Mouse (Mus musculus): Measurements from ENCODE around the gene Rpl18. TPM values are rescaled to one million over a fixed set of nuclear protein-coding genes. Genes with fewer than 3 reads are reported as not detected.
A peak's percentile ranks its signal among the peaks of the same experiment; 100 is the strongest.

Rpl18 gene
- polyA plus RNA-seq, 1 experiment = 3,224 TPM

GRCm38 (mm10) chr7:45678513-45678912 is 36.7 kb upstream of the Rpl18 start:
- TF ChIP-seq E2F4 (IDR thresholded peaks at IDR 0.05; ENCODE audit: insufficient read depth) = no peak

DNA sequence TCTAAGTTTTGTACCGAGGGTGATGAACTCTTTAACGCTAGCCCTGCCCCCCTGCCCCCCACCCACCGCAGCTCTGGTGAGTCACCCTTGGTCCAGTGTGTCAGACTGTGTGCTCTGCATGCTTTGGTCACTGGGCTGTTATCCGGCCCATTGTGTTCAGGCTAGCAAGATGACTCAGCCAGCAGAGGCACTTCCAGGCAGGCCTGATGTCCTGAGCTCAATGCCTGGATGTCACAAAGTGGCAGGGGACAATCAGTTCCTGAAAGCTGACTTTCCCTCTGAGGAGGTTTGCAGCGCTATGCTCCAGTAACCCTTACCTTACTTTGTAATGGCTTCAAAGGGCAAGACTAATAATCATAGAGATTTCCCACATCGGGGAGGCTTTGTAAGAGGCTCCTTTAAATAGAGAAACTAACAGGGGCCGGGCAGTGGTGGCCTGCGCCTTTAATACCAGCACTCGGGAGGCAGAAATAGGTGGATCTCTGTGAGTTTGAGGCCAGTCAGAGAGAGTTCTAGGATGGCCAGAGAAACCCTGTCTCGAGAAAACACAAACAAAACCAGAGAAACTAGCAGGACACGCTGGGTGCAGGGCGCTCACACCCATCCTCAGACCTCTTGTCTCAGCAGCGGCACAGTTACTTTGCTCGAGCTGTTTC is 35.2 kb upstream of the Rpl18 start:
- Histone ChIP-seq H3K79me2 (ENCODE audit: control insufficient read depth, insufficient read depth) (no peaks in the 10 kb centered on the region), H3ac (ENCODE audit: control insufficient read depth, insufficient read length) (no peak overlapping the region), H3K4me2 (ENCODE audit: low read depth) (peak overlapping the region; percentile 68), H3K36me3 (ENCODE audit: control insufficient read depth, insufficient read depth) (no peaks in the 10 kb centered on the region), H3K27me3 (ENCODE audit: control insufficient read depth, insufficient read depth, insufficient read length) (no peaks in the 10 kb centered on the region), H3K4me3 (no peak overlapping the region)
- TF ChIP-seq POLR2A (IDR thresholded peaks at IDR 0.05; ENCODE audit: insufficient read length, low read depth) (peak; percentile 55), E2F4 (IDR thresholded peaks at IDR 0.05; ENCODE audit: insufficient read depth) (no peak), USF1 (IDR thresholded peaks at IDR 0.05; ENCODE audit: low read depth) (no peak), TCF3 (IDR thresholded peaks at IDR 0.05; ENCODE audit: insufficient read length, low read depth) (no peak), TCF12 (IDR thresholded peaks at IDR 0.05; ENCODE audit: insufficient read depth, poor library complexity, severe bottlenecking) (no peak), MAX (IDR thresholded peaks at IDR 0.05; ENCODE audit: low read depth) (peak; percentile 18), MYOG (IDR thresholded peaks at IDR 0.05; ENCODE audit: control insufficient read depth in 1 of 3, insufficient read depth in 1 of 3, insufficient read length in 2 of 3, low read depth in 2 of 3) (peak in 1 of 3 experiments; percentile 36), POLR2AphosphoS2 (IDR thresholded peaks at IDR 0.05; ENCODE audit: insufficient read length, low read depth) (peak; percentile 64), MYOD1 (IDR thresholded peaks at IDR 0.05; ENCODE audit: control insufficient read depth in 1 of 3, insufficient read length in 2 of 3, low read depth in 2 of 3) (peak in 1 of 3 experiments; percentile 23)

More at GRCm38 (mm10) chr7:45678513-45678912, 36.7 kb upstream of the Rpl18 start:
- Histone ChIP-seq H3K4me2 (ENCODE audit: low read depth) (no peak overlapping the region), H3K36me3 (ENCODE audit: control insufficient read depth, insufficient read depth) (no peaks in the 10 kb centered on the region), H3K4me3 (no peak overlapping the region), H3K79me2 (ENCODE audit: control insufficient read depth, insufficient read depth) (no peaks in the 10 kb centered on the region), H3K27me3 (ENCODE audit: control insufficient read depth, insufficient read depth, insufficient read length) (no peaks in the 10 kb centered on the region), H3ac (ENCODE audit: control insufficient read depth, insufficient read length) (no peak overlapping the region)

GRCm38 (mm10) chr7:45681046-45681736 is 34.1 kb upstream of the Rpl18 start:
- TF ChIP-seq MYOD1 (IDR thresholded peaks at IDR 0.05; ENCODE audit: control insufficient read depth in 1 of 3, insufficient read length in 2 of 3, low read depth in 2 of 3) (peak in 1 of 3 experiments; percentile 39), MAX (IDR thresholded peaks at IDR 0.05; ENCODE audit: low read depth) (no peak)
- Histone ChIP-seq H3K4me2 (ENCODE audit: low read depth) (no peak overlapping the region), H3K4me3 (no peak overlapping the region), H3K36me3 (ENCODE audit: control insufficient read depth, insufficient read depth) (no peaks in the 10 kb centered on the region), H3K79me2 (ENCODE audit: control insufficient read depth, insufficient read depth) (no peaks in the 10 kb centered on the region), H3ac (ENCODE audit: control insufficient read depth, insufficient read length) (no peak overlapping the region), H3K27me3 (ENCODE audit: control insufficient read depth, insufficient read depth, insufficient read length) (no peaks in the 10 kb centered on the region)

DNA sequence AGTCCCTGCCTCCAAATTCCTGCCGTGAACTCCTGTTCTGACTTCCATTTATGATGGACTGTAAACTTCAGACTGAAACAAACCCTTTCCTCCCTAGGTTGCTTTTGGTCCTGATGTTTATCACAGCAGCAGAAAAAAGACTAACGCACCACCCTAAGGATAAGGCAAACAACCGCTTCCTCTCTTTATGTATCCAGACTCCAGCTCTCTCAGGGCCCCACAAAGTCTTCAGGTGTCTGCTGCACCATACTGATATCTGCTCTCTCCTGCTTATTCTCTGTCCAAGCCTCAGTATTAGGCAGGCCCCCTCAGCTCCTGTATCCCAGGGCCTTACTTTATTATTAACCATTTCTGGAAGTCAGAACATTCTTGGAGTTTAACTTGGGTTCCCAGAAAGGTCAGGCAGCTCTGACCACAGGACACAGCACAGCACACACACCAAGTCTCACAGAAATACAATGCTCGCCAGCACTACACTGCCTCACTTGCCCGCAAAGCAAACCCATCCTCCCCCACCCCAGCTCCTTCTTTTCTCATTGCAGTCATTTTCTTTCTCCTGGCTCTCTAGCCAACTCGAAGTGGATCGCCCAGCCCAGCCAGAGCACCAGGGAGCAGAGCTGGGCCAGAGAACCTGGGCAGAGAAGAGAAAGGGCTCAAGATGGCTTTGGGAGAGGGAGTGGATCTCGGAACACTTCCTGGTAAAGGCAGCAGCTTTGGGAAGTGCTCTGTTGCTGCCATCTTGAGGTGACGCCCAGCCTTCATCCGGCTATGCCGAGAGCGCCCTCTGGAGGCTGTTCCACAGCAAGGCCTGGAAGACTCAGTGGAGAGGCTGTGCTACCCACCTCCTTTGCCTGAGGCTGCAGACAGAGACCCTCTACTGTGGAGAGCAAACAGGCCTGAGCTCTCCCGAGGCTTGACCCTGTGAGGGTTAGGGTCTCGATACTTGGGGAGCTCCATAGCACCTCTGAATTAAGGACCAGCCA is 32.8 kb upstream of the Rpl18 start:
- no peaks in the 10 kb centered on the region for H3K79me2 ChIP-seq (ENCODE audit: control insufficient read depth, insufficient read depth)
- H3K4me3 ChIP-seq = no peak overlapping the region
- no peak overlapping the region for H3ac ChIP-seq (ENCODE audit: control insufficient read depth, insufficient read length)
- peak overlapping the region; percentile 47 for H3K4me2 ChIP-seq (ENCODE audit: low read depth)
- no peaks in the 10 kb centered on the region for H3K36me3 ChIP-seq (ENCODE audit: control insufficient read depth, insufficient read depth)
- H3K27me3 ChIP-seq (ENCODE audit: control insufficient read depth, insufficient read depth, insufficient read length) = no peaks in the 10 kb centered on the region
- TF ChIP-seq E2F4 (IDR thresholded peaks at IDR 0.05; ENCODE audit: insufficient read depth) (no peak), TCF3 (IDR thresholded peaks at IDR 0.05; ENCODE audit: insufficient read length, low read depth) (no peak), POLR2AphosphoS2 (IDR thresholded peaks at IDR 0.05; ENCODE audit: insufficient read length, low read depth) (no peak)

GRCm38 (mm10) chr7:45683396-45684050 is 31.7 kb upstream of the Rpl18 start, which contains the start of gene Ntn5:
Gene Ntn5 (plus strand): TSS chr7:45684022.
- H3ac ChIP-seq (ENCODE audit: control insufficient read depth, insufficient read length) = no peak within 1 kb of the TSS
- no peak within 1 kb of the TSS for H3K4me2 ChIP-seq (ENCODE audit: low read depth)
- H3K27me3 ChIP-seq (ENCODE audit: control insufficient read depth, insufficient read depth, insufficient read length) = no peaks in the 10 kb centered on the region
- TF ChIP-seq SRF (IDR thresholded peaks at IDR 0.05; ENCODE audit: control insufficient read depth, insufficient read length, low read depth) (no peak), MYOD1 (IDR thresholded peaks at IDR 0.05; ENCODE audit: control insufficient read depth in 1 of 3, insufficient read length in 2 of 3, low read depth in 2 of 3) (no peak), USF1 (IDR thresholded peaks at IDR 0.05; ENCODE audit: low read depth) (no peak), MYOG (IDR thresholded peaks at IDR 0.05; ENCODE audit: control insufficient read depth in 1 of 3, insufficient read depth in 1 of 3, insufficient read length in 2 of 3, low read depth in 2 of 3) (no peak), CEBPB (IDR thresholded peaks at IDR 0.05; ENCODE audit: insufficient read depth, poor library complexity, severe bottlenecking) (no peak), POLR2AphosphoS2 (IDR thresholded peaks at IDR 0.05; ENCODE audit: insufficient read length, low read depth) (no peak), POLR2A (IDR thresholded peaks at IDR 0.05; ENCODE audit: insufficient read length, low read depth) (no peak), E2F4 (IDR thresholded peaks at IDR 0.05; ENCODE audit: insufficient read depth) (no peak), TCF3 (IDR thresholded peaks at IDR 0.05; ENCODE audit: insufficient read length, low read depth) (no peak), REST (IDR thresholded peaks at IDR 0.05; ENCODE audit: insufficient read depth, insufficient read length) (no peak)
- H3K36me3 ChIP-seq (ENCODE audit: control insufficient read depth, insufficient read depth) = no peaks in the 10 kb centered on the region
- no peak within 1 kb of the TSS for H3K4me3 ChIP-seq
- H3K79me2 ChIP-seq (ENCODE audit: control insufficient read depth, insufficient read depth) = no peaks in the 10 kb centered on the region
